Mouse (Mus musculus): Measurements from ENCODE around the gene Akr1c19. TPM values are rescaled to one million over a fixed set of nuclear protein-coding genes. Genes with fewer than 3 reads are reported as not detected.
"Not testable (repeated sequence)": the region's sequence is repeated elsewhere in the genome, so short reads cannot be mapped to it uniquely, and the experiment has no call there.

Gene Akr1c19
- polyA plus RNA-seq, 1 experiment from 2014 or later: 611 TPM

- no peaks in the 10 kb centered on the region for H3K4me1 ChIP-seq (ENCODE audit: control insufficient read depth, insufficient read depth, low read length)
- H3K36me3 ChIP-seq (ENCODE audit: control insufficient read depth, insufficient read depth, low read length): no peaks in the 10 kb centered on the region
- 70% methylated on average over 3 of the region's 3 CpGs for WGBS
- H3K27me3 ChIP-seq (replicated peaks; ENCODE audit: control insufficient read depth, insufficient read depth, low read length): no peaks in the 10 kb centered on the region
- no peak overlapping the region for H3K9ac ChIP-seq (ENCODE audit: low read depth, low read length)
- no peak for ATAC-seq
- no peaks in the 10 kb centered on the region for H3K9me3 ChIP-seq (ENCODE audit: control insufficient read depth, low read length)
- H3K4me2 ChIP-seq (ENCODE audit: low read depth, low read length): no peak overlapping the region
- H3K4me3 ChIP-seq (ENCODE audit: low read length): no peak overlapping the region
- no peak overlapping the region for H3K27ac ChIP-seq (ENCODE audit: low read length)
Measured at GRCm38 (mm10) chr13:4212309-4212708, 16.2 kb upstream of the Akr1c19 start.

- not testable (repeated sequence) for H3K9ac ChIP-seq (ENCODE audit: low read depth, low read length); H3K4me2 ChIP-seq (ENCODE audit: low read depth, low read length); H3K4me1 ChIP-seq (ENCODE audit: control insufficient read depth, insufficient read depth, low read length); H3K9me3 ChIP-seq (ENCODE audit: control insufficient read depth, low read length); H3K27ac ChIP-seq (ENCODE audit: low read length); H3K36me3 ChIP-seq (ENCODE audit: control insufficient read depth, insufficient read depth, low read length); H3K27me3 ChIP-seq (replicated peaks; ENCODE audit: control insufficient read depth, insufficient read depth, low read length); ATAC-seq; H3K4me3 ChIP-seq (ENCODE audit: low read length)
- WGBS: 82% methylated on average over 1 of the region's 1 CpGs
Measured at GRCm38 (mm10) chr13:4215496-4215895, 13.0 kb upstream of the Akr1c19 start.

GRCm38 (mm10) chr13:4230841-4231623 is 2.5 kb downstream of the Akr1c19 start:
- no peak overlapping the region for H3K4me2 ChIP-seq (ENCODE audit: low read depth, low read length)
- no peaks in the 10 kb centered on the region for H3K9me3 ChIP-seq (ENCODE audit: control insufficient read depth, low read length)
- WGBS: 68% methylated on average over 8 of the region's 8 CpGs
- peak; percentile 71 for ATAC-seq
- no peak overlapping the region for H3K4me3 ChIP-seq (ENCODE audit: low read length)
- H3K9ac ChIP-seq (ENCODE audit: low read depth, low read length): no peak overlapping the region
- H3K36me3 ChIP-seq (ENCODE audit: control insufficient read depth, insufficient read depth, low read length): no peaks in the 10 kb centered on the region
- H3K27ac ChIP-seq (ENCODE audit: low read length): peak overlapping the region; percentile 65
- no peaks in the 10 kb centered on the region; the same call in 1 of the 2 replicates for H3K4me1 ChIP-seq (ENCODE audit: control insufficient read depth, insufficient read depth, low read length)
- no peaks in the 10 kb centered on the region for H3K27me3 ChIP-seq (replicated peaks; ENCODE audit: control insufficient read depth, insufficient read depth, low read length)

DNA sequence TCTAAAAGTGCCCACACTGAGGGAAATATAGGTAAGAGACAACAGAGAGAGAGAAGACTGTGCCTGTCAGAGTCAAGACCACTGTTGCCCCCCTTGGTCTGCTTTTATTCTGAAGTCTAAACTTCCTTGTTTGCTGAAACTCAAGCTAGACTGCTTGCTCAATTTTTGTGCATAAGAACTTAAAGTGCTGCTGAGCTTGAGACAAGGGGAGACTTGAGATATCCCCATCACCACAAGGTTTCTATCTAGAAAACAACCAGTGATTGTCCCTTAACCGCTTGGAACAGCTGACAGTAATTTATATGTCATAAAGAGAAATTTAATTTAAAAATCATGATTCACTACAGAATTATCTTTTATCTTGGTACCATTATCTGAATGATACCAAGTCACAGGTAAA is 4.6 kb downstream of the Akr1c19 start:
- ATAC-seq: no peak; the same call in 1 of the 2 replicates
- WGBS: 54% methylated on average over 1 of the region's 1 CpGs
- Histone ChIP-seq H3K4me3 (ENCODE audit: low read length) (no peak overlapping the region), H3K4me2 (ENCODE audit: low read depth, low read length) (no peak overlapping the region), H3K9ac (ENCODE audit: low read depth, low read length) (no peak overlapping the region), H3K9me3 (ENCODE audit: control insufficient read depth, low read length) (no peaks in the 10 kb centered on the region), H3K4me1 (ENCODE audit: control insufficient read depth, insufficient read depth, low read length) (no peaks in the 10 kb centered on the region; the same call in 1 of the 2 replicates), H3K27ac (ENCODE audit: low read length) (peak overlapping the region; percentile 63), H3K36me3 (ENCODE audit: control insufficient read depth, insufficient read depth, low read length) (no peaks in the 10 kb centered on the region), H3K27me3 (replicated peaks; ENCODE audit: control insufficient read depth, insufficient read depth, low read length) (no peaks in the 10 kb centered on the region)

DNA sequence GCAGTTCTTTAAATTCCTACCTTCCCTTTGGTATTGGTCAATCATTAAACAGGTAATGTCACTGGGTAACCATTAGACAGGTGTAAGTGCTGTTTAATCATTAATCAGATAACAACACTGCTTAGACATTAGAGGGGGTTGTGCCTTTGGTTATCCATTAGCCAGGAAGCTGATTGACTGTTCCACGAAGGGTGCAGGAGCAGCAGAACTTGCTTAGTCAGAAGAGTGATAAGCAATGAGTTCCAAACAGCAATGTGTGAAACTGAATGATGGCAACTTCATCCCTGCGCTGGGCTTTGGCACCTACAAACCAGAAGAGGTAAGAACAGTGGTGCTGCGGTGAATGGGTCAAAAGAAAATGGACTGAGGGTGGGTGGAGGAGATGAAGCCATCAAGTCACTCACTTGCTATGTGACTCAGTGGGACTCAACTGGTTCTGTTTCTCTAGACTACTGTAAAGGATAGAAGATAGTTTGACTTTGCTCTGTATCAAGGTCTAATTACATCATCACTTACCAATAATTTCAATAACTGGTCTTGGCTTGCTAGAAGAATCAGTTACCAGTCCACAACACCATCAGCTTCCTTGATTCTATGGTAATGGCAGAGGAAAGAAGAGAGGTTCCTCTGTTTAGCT is 5.2 kb downstream of the Akr1c19 start:
- WGBS: 59% methylated on average over 3 of the region's 3 CpGs
- H3K27me3 ChIP-seq (replicated peaks; ENCODE audit: control insufficient read depth, insufficient read depth, low read length): no peaks in the 10 kb centered on the region
- 0 out of 2 replicates have a peak overlapping the region, but pooled peaks have one; percentile 55 for H3K9ac ChIP-seq (ENCODE audit: low read depth, low read length)
- H3K4me2 ChIP-seq (ENCODE audit: low read depth, low read length): no peak overlapping the region
- peak; percentile 96 for ATAC-seq
- peak overlapping the region; percentile 86 for H3K27ac ChIP-seq (ENCODE audit: low read length)
- H3K4me1 ChIP-seq (ENCODE audit: control insufficient read depth, insufficient read depth, low read length): no peaks in the 10 kb centered on the region; the same call in 1 of the 2 replicates
- peak overlapping the region; percentile 48 for H3K4me3 ChIP-seq (ENCODE audit: low read length)
- no peaks in the 10 kb centered on the region for H3K36me3 ChIP-seq (ENCODE audit: control insufficient read depth, insufficient read depth, low read length)
- no peaks in the 10 kb centered on the region for H3K9me3 ChIP-seq (ENCODE audit: control insufficient read depth, low read length)

DNA sequence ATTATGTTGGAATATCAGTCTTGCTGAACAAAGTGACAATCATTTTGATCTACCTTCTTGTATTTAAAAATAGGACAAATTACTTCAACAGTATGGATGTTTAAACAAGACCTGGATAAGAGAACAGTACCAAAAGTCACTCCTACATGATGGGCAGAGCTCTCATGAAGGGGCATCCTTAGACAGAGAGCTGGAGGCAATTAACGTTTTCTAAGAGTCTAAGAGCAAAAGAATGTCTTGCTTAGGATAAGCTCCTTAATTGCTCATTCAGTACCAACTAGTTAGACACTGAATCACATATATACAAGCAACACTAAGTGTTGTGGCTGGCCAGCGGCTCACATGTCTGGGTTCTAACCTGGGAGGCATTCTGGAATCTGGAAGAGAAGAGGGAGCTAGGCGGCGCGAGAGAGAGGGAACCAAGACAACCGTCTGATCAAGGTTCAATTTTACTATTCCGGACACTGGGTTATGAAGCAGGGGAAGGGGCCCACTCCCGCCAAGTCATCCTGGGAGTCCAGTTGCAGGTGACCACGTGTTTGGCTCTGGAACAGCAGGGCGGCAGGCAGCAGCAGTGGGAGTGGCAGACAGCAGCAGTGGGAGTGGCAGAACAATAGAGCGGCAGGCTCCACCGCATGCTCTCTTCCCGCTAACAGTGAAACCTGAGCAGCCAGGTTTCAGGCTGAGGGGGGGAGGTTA is 16.5 kb downstream of the Akr1c19 start:
- H3K9ac ChIP-seq (ENCODE audit: low read depth, low read length): no peak overlapping the region
- no peak overlapping the region for H3K27ac ChIP-seq (ENCODE audit: low read length)
- H3K27me3 ChIP-seq (replicated peaks; ENCODE audit: control insufficient read depth, insufficient read depth, low read length): no peaks in the 10 kb centered on the region
- 4% methylated on average over 13 of the region's 13 CpGs for WGBS
- H3K4me3 ChIP-seq (ENCODE audit: low read length): peak overlapping the region; percentile 28; the same call in 1 of the 2 replicates
- peak overlapping the region; percentile 49 for H3K4me2 ChIP-seq (ENCODE audit: low read depth, low read length)
- H3K4me1 ChIP-seq (ENCODE audit: control insufficient read depth, insufficient read depth, low read length): no peaks in the 10 kb centered on the region
- no peaks in the 10 kb centered on the region for H3K36me3 ChIP-seq (ENCODE audit: control insufficient read depth, insufficient read depth, low read length)
- no peaks in the 10 kb centered on the region for H3K9me3 ChIP-seq (ENCODE audit: control insufficient read depth, low read length)
- peak; percentile 95 for ATAC-seq

GRCm38 (mm10) chr13:4249347-4249746 is 20.8 kb downstream of the Akr1c19 start:
- H3K4me3 ChIP-seq (ENCODE audit: low read length): no peak overlapping the region
- H3K9me3 ChIP-seq (ENCODE audit: control insufficient read depth, low read length): no peaks in the 10 kb centered on the region
- no peak overlapping the region for H3K27ac ChIP-seq (ENCODE audit: low read length)
- WGBS: 72% methylated on average over 3 of the region's 3 CpGs
- H3K36me3 ChIP-seq (ENCODE audit: control insufficient read depth, insufficient read depth, low read length): no peaks in the 10 kb centered on the region
- no peak for ATAC-seq
- H3K27me3 ChIP-seq (replicated peaks; ENCODE audit: control insufficient read depth, insufficient read depth, low read length): no peaks in the 10 kb centered on the region
- H3K9ac ChIP-seq (ENCODE audit: low read depth, low read length): no peak overlapping the region
- H3K4me2 ChIP-seq (ENCODE audit: low read depth, low read length): no peak overlapping the region
- no peaks in the 10 kb centered on the region for H3K4me1 ChIP-seq (ENCODE audit: control insufficient read depth, insufficient read depth, low read length)

- not testable (repeated sequence) for H3K4me3 ChIP-seq (ENCODE audit: low read length); H3K9me3 ChIP-seq (ENCODE audit: control insufficient read depth, low read length); H3K27ac ChIP-seq (ENCODE audit: low read length); H3K27me3 ChIP-seq (replicated peaks; ENCODE audit: control insufficient read depth, insufficient read depth, low read length); H3K36me3 ChIP-seq (ENCODE audit: control insufficient read depth, insufficient read depth, low read length); H3K4me2 ChIP-seq (ENCODE audit: low read depth, low read length); ATAC-seq; H3K4me1 ChIP-seq (ENCODE audit: control insufficient read depth, insufficient read depth, low read length); H3K9ac ChIP-seq (ENCODE audit: low read depth, low read length)
Measured at GRCm38 (mm10) chr13:4256894-4257293, 28.4 kb downstream of the Akr1c19 start.

DNA sequence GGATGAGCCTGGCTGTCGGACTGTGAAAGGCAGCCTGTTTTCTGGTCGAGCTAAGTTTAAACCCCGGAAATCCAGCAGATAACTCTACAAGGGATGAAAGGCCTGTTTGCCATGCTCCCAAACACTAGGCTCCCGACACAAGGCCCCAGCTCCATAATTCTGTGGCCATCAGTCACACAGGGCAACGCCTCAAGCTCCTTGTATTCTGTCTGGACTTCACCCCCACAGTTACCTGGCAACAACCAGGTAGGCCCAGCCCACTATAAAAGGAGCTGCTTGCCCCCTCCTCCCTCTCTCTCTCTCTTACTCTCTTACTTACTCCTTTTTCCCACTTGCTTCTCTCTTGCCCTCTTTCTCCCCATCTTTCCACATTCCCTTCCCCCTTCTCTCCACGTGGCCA is 28.8 kb downstream of the Akr1c19 start:
- 74% methylated on average over 6 of the region's 6 CpGs for WGBS
- Histone ChIP-seq H3K4me2 (ENCODE audit: low read depth, low read length) (no peak overlapping the region), H3K27ac (ENCODE audit: low read length) (no peak overlapping the region; the same call in 1 of the 2 replicates), H3K4me3 (ENCODE audit: low read length) (no peak overlapping the region), H3K36me3 (ENCODE audit: control insufficient read depth, insufficient read depth, low read length) (0 out of 2 replicates have a peak, but pooled peaks cover 2% of the 10 kb centered on the region), H3K27me3 (replicated peaks; ENCODE audit: control insufficient read depth, insufficient read depth, low read length) (no peaks in the 10 kb centered on the region), H3K9ac (ENCODE audit: low read depth, low read length) (no peak overlapping the region), H3K4me1 (ENCODE audit: control insufficient read depth, insufficient read depth, low read length) (no peaks in the 10 kb centered on the region), H3K9me3 (ENCODE audit: control insufficient read depth, low read length) (no peaks in the 10 kb centered on the region)
- ATAC-seq: peak; percentile 90
